Mouse (Mus musculus) heart, embryonic 11.5 days (tissue): Measurements from ENCODE around the gene Gm28635. TPM values are rescaled to one million over a fixed set of nuclear protein-coding genes. Genes with fewer than 3 reads are reported as not detected.

Experiments used
- ATAC-seq: fragments of 200-750 bp; cut with Nextera tagmentation; replicated peaks from 2 replicates; pipeline ENCODE4 v1.8.0; 2017; ENCODE audit warnings: moderate library complexity; ENCODE audit not compliant: insufficient number of reproducible peaks, low FRiP score, low TSS enrichment
- H3K27ac ChIP-seq: fragments of 300-500 bp; sonication (generic); 2 replicates; pipeline ENCODE4 v1.5.1; 2014; ENCODE audit warnings: mild to moderate bottlenecking, low read depth, low read length
- H3K27me3 ChIP-seq: fragments of 300-500 bp; sonication (generic); 2 replicates; pipeline ENCODE4 v1.6.1; 2014; ENCODE audit warnings: mild to moderate bottlenecking, low read length, mixed read lengths; ENCODE audit not compliant: control insufficient read depth, insufficient read depth
- H3K36me3 ChIP-seq: fragments of 300-500 bp; sonication (generic); 2 replicates; pipeline ENCODE4 v1.6.1; 2014; ENCODE audit warnings: mild to moderate bottlenecking, low read length, moderate library complexity, mixed read lengths; ENCODE audit not compliant: control insufficient read depth, insufficient read depth
- H3K4me1 ChIP-seq: fragments of 300-500 bp; sonication (generic); 2 replicates; pipeline ENCODE4 v1.6.1; 2014; ENCODE audit warnings: low read length; ENCODE audit not compliant: control insufficient read depth, insufficient read depth
- H3K4me2 ChIP-seq: fragments of 300-500 bp; sonication (generic); 2 replicates; pipeline ENCODE4 v1.6.1; 2014; ENCODE audit warnings: mild to moderate bottlenecking, moderate library complexity
- H3K4me3 ChIP-seq: fragments of 300-500 bp; sonication (generic); 2 replicates; pipeline ENCODE4 v1.5.1; 2014; ENCODE audit warnings: low read depth, low read length
- H3K9ac ChIP-seq: fragments of 300-500 bp; sonication (generic); 2 replicates; pipeline ENCODE4 v1.6.1; 2014; ENCODE audit warnings: mild to moderate bottlenecking, low read depth, low read length, moderate library complexity
- H3K9me3 ChIP-seq: fragments of 300-500 bp; sonication (generic); replicated peaks from 2 replicates; pipeline ENCODE4 v1.6.1; 2016; ENCODE audit warnings: low read length; ENCODE audit not compliant: control insufficient read depth
- whole genome bisulfite sequencing: fragments of 180-500 bp; shearing (Covaris S2); extraction: QIAGEN DNeasy Blood & Tissue Kit; methylation state at CpG from one replicate; pipeline ENCODE4 v1.1.7; 2014; ENCODE audit not compliant: insufficient replicate concordance; 5-methylcytosine and 5-hydroxymethylcytosine counted together
- polyA plus RNA-seq: library from polyadenylated mRNA; unstranded; fragments of >200 nt; fragmentation: Nextera tagmentation; extraction: Ambion mirVana; gene quantifications from 2 replicates; pipeline ENCODE4 v1.2.1, GENCODE M21; 2014

The Gm28635 gene
- polyA plus RNA-seq, 1 experiment from 2014 or later = not detected

- Histone ChIP-seq H3K27me3 (no peaks in the 10 kb centered on the region), H3K9me3 (no peaks in the 10 kb centered on the region), H3K4me1 (no peaks in the 10 kb centered on the region), H3K4me2 (peak overlapping the region; percentile 59), H3K9ac (no peak overlapping the region), H3K36me3 (no peaks in the 10 kb centered on the region), H3K27ac (no peak overlapping the region), H3K4me3 (peak overlapping the region; percentile 22)
- 46% methylated on average over 10 of the region's 10 CpGs for WGBS
- ATAC-seq = no peak
These were observed 120.8 kb downstream of the Gm28635 start for GRCm38 (mm10) chr2:84556888-84557514.

Other genes with a start within 250 kb of the Gm28635 start
- 76.3 and 83.8 TPM in 2 replicates for gene Tfpi, start 201.3 kb downstream of the Gm28635 start, polyA plus RNA-seq
- 71.2 and 77.5 TPM in 2 replicates for gene Ctnnd1, start 27.3 kb downstream of the Gm28635 start, polyA plus RNA-seq
- 0.14 and 0.20 TPM in 2 replicates for gene Btbd18, start 19.0 kb downstream of the Gm28635 start, polyA plus RNA-seq
- gene Selenoh, start 7.3 kb downstream of the Gm28635 start, polyA plus RNA-seq = 298 and 299 TPM in 2 replicates
- gene Med19, start 361 bp upstream of the Gm28635 start, polyA plus RNA-seq = 41.8 and 42.1 TPM in 2 replicates
- 144 and 175 TPM in 2 replicates for gene Tmx2, start 1.1 kb upstream of the Gm28635 start, polyA plus RNA-seq
- 29.2 and 31.0 TPM in 2 replicates for gene Zdhhc5, start 37.1 kb upstream of the Gm28635 start, polyA plus RNA-seq
- 26.6 and 30.4 TPM in 2 replicates for gene Clp1, start 49.3 kb upstream of the Gm28635 start, polyA plus RNA-seq
- 8.5 and 13.8 TPM in 2 replicates for gene Ypel4, start 56.0 kb upstream of the Gm28635 start, polyA plus RNA-seq
- gene Gm19426, start 65.6 kb upstream of the Gm28635 start, polyA plus RNA-seq = 6.6 and 6.9 TPM in 2 replicates
- 35.0 and 41.8 TPM in 2 replicates for gene Serping1, start 97.4 kb upstream of the Gm28635 start, polyA plus RNA-seq
- gene Ube2l6, start 120.8 kb upstream of the Gm28635 start, polyA plus RNA-seq = 95.9 and 105 TPM in 2 replicates
- 0.37 and 0.49 TPM in 2 replicates for gene Smtnl1, start 144.6 kb upstream of the Gm28635 start, polyA plus RNA-seq
- 76.8 and 77.9 TPM in 2 replicates for gene Timm10, start 149.0 kb upstream of the Gm28635 start, polyA plus RNA-seq
- gene Slc43a1, start 160.8 kb upstream of the Gm28635 start, polyA plus RNA-seq = 36.1 and 41.4 TPM in 2 replicates
- 0.23 and 1.1 TPM in 2 replicates for gene Rtn4rl2, start 208.7 kb upstream of the Gm28635 start, polyA plus RNA-seq